Mouse (Mus musculus): ENCODE results near the gene Crispld2.

- TF ChIP-seq CTCF (IDR thresholded peaks at IDR 0.05; ENCODE audit: borderline replicate concordance, control insufficient read depth, extremely low read depth, insufficient read depth, low read length, poor library complexity), result no peak
- TF ChIP-seq POLR2A (IDR thresholded peaks at IDR 0.05; ENCODE audit: control insufficient read depth, extremely low read depth, insufficient read depth, low read length, poor library complexity), result no peak
Observed at GRCm38 (mm10) chr8:119952747-119953146, 39.5 kb upstream of the Crispld2 start.
